Mouse (Mus musculus): ENCODE results near the gene Egfl7. TPM values are rescaled to one million over a fixed set of nuclear protein-coding genes. Genes with fewer than 3 reads are reported as not detected.

The Egfl7 gene
- polyA plus RNA-seq, 1 experiment from 2014 or later: 77.4 TPM

DNA sequence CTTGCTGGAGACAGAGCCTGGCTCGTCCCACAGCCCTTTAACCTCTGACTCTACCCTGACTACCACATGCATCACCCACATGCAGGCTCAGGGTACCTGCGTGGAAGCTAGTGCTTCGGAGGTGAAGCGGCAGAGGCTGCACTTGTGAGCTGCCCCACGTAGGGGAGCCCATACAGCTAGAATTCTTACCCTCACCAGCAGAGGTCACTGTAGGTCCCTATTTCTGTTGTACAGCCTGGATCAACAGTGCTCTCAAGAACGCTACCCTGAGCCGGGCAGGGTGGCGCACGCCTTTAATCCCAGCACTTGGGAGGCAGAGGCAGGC is 14.2 kb downstream of the Egfl7 start:
- no peak for ATAC-seq (ENCODE audit: insufficient number of reproducible peaks, insufficient read depth, low FRiP score, low TSS enrichment, low read depth)
- 63% methylated on average over 9 of the region's 9 CpGs for WGBS
- Histone ChIP-seq H3K4me3 (replicated peaks) (no peak overlapping the region), H3K4me1 (replicated peaks) (no peaks in the 10 kb centered on the region), H3K27me3 (no peaks in the 10 kb centered on the region), H3K36me3 (peaks cover 37% of the 10 kb centered on the region), H3K4me2 (no peak overlapping the region), H3K9ac (replicated peaks) (no peak overlapping the region), H3K9me3 (no peaks in the 10 kb centered on the region), H3K27ac (no peak overlapping the region)

DNA sequence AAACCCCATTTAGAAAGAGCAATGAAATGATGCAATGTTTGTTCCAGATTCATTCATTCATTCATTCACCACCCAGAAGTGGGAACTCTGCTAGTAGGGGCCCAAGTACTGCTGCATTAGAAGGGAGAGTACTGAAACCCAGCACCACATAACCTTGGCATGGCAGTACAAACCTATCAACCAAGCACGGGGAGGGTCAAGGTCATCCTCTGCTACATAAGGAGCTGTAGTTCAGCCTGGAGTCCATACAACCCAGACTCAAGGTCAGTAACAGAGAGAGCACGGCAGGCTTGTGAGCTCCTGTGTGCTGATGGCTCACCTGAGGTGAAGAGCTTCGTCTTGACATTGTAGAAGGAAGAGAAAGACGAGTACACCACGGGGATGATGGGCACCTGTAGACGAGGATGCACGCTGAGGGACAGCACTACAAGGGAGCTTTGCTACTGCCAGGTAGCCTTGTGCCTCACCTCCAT is 14.7 kb downstream of the Egfl7 start:
- Histone ChIP-seq H3K36me3 (peaks cover 37% of the 10 kb centered on the region), H3K27me3 (no peaks in the 10 kb centered on the region), H3K4me2 (no peak overlapping the region), H3K4me3 (replicated peaks) (no peak overlapping the region), H3K9ac (replicated peaks) (no peak overlapping the region), H3K27ac (no peak overlapping the region), H3K4me1 (replicated peaks) (no peaks in the 10 kb centered on the region), H3K9me3 (no peaks in the 10 kb centered on the region)
- WGBS: 91% methylated on average over 7 of the region's 7 CpGs
- no peak for ATAC-seq (ENCODE audit: insufficient number of reproducible peaks, insufficient read depth, low FRiP score, low TSS enrichment, low read depth)

- no peak overlapping the region for H3K27ac ChIP-seq
- no peak overlapping the region for H3K9ac ChIP-seq (replicated peaks)
- peaks cover 37% of the 10 kb centered on the region for H3K36me3 ChIP-seq
- no peaks in the 10 kb centered on the region for H3K27me3 ChIP-seq
- H3K4me1 ChIP-seq (replicated peaks): no peaks in the 10 kb centered on the region
- no peak overlapping the region for H3K4me3 ChIP-seq (replicated peaks)
- no peak overlapping the region for H3K4me2 ChIP-seq
- no peaks in the 10 kb centered on the region for H3K9me3 ChIP-seq
- WGBS: 82% methylated on average over 6 of the region's 6 CpGs
- ATAC-seq (ENCODE audit: insufficient number of reproducible peaks, insufficient read depth, low FRiP score, low TSS enrichment, low read depth): no peak
These were observed 15.3 kb downstream of the Egfl7 start for GRCm38 (mm10) chr2:26594934-26595724.

GRCm38 (mm10) chr2:26595725-26596435 is 16.1 kb downstream of the Egfl7 start:
- Histone ChIP-seq H3K27me3 (no peaks in the 10 kb centered on the region), H3K36me3 (peaks cover 37% of the 10 kb centered on the region), H3K9ac (replicated peaks) (no peak overlapping the region), H3K4me3 (replicated peaks) (no peak overlapping the region), H3K9me3 (no peaks in the 10 kb centered on the region), H3K4me2 (no peak overlapping the region), H3K4me1 (replicated peaks) (no peaks in the 10 kb centered on the region), H3K27ac (no peak overlapping the region)
- 86% methylated on average over 11 of the region's 11 CpGs for WGBS
- ATAC-seq (ENCODE audit: insufficient number of reproducible peaks, insufficient read depth, low FRiP score, low TSS enrichment, low read depth): no peak

GRCm38 (mm10) chr2:26596898-26597297 is 17.1 kb downstream of the Egfl7 start:
- Histone ChIP-seq H3K27ac (no peak overlapping the region), H3K36me3 (peaks cover 34% of the 10 kb centered on the region), H3K4me1 (replicated peaks) (no peaks in the 10 kb centered on the region), H3K27me3 (peaks cover 2% of the 10 kb centered on the region; the same call in 1 of the 2 replicates), H3K4me2 (no peak overlapping the region), H3K9ac (replicated peaks) (no peak overlapping the region), H3K9me3 (no peaks in the 10 kb centered on the region), H3K4me3 (replicated peaks) (no peak overlapping the region)
- WGBS: 91% methylated on average over 3 of the region's 3 CpGs
- ATAC-seq (ENCODE audit: insufficient number of reproducible peaks, insufficient read depth, low FRiP score, low TSS enrichment, low read depth): no peak

DNA sequence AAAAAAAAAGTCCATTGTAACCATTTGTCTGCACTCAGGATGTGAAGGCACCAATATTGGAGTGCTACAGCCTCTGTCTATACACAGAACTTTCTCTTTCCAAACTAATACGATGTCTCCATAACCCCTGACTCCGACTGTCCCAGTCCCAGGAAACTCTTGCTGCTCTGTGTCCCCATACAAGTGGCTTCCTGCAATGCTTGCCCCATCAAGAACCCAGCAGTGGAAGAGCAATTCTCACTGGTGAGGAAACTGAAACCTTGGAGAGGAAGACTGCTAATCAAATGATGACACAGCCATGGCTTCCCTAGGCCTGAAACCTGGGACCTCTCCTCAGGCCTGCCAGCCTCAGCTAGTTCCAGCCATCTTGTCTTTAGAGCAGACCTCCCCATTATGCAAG is 18.0 kb downstream of the Egfl7 start:
- Histone ChIP-seq H3K4me1 (replicated peaks) (no peaks in the 10 kb centered on the region), H3K4me2 (no peak overlapping the region), H3K27ac (no peak overlapping the region), H3K4me3 (replicated peaks) (no peak overlapping the region), H3K9ac (replicated peaks) (no peak overlapping the region), H3K9me3 (no peaks in the 10 kb centered on the region), H3K36me3 (peaks cover 29% of the 10 kb centered on the region), H3K27me3 (peaks cover 5% of the 10 kb centered on the region)
- ATAC-seq (ENCODE audit: insufficient number of reproducible peaks, insufficient read depth, low FRiP score, low TSS enrichment, low read depth): no peak
- WGBS: 84% methylated on average over 2 of the region's 2 CpGs

GRCm38 (mm10) chr2:26598462-26598861 is 18.6 kb downstream of the Egfl7 start:
- no peak for ATAC-seq (ENCODE audit: insufficient number of reproducible peaks, insufficient read depth, low FRiP score, low TSS enrichment, low read depth)
- Histone ChIP-seq H3K27ac (no peak overlapping the region), H3K9ac (replicated peaks) (no peak overlapping the region), H3K9me3 (no peaks in the 10 kb centered on the region), H3K27me3 (peaks cover 12% of the 10 kb centered on the region), H3K4me1 (replicated peaks) (peaks cover 2% of the 10 kb centered on the region), H3K4me2 (no peak overlapping the region), H3K36me3 (peaks cover 23% of the 10 kb centered on the region), H3K4me3 (replicated peaks) (no peak overlapping the region)
- 81% methylated on average over 3 of the region's 3 CpGs for WGBS

- ATAC-seq (ENCODE audit: insufficient number of reproducible peaks, insufficient read depth, low FRiP score, low TSS enrichment, low read depth): no peak
- Histone ChIP-seq H3K9me3 (no peaks in the 10 kb centered on the region), H3K4me3 (replicated peaks) (no peak overlapping the region), H3K36me3 (peaks cover 10% of the 10 kb centered on the region; the same call in 1 of the 2 replicates), H3K4me2 (no peak overlapping the region), H3K27ac (no peak overlapping the region), H3K27me3 (peaks cover 12% of the 10 kb centered on the region), H3K4me1 (replicated peaks) (peaks cover 10% of the 10 kb centered on the region), H3K9ac (replicated peaks) (no peak overlapping the region)
- 91% methylated on average over 4 of the region's 4 CpGs for WGBS
These were observed 20.2 kb downstream of the Egfl7 start for GRCm38 (mm10) chr2:26599965-26600364.

GRCm38 (mm10) chr2:26600664-26601063 is 20.9 kb downstream of the Egfl7 start:
- ATAC-seq (ENCODE audit: insufficient number of reproducible peaks, insufficient read depth, low FRiP score, low TSS enrichment, low read depth): no peak
- Histone ChIP-seq H3K4me2 (no peak overlapping the region), H3K4me1 (replicated peaks) (peaks cover 10% of the 10 kb centered on the region), H3K9ac (replicated peaks) (no peak overlapping the region), H3K4me3 (replicated peaks) (no peak overlapping the region), H3K9me3 (no peaks in the 10 kb centered on the region), H3K27me3 (peaks cover 16% of the 10 kb centered on the region), H3K36me3 (peaks cover 3% of the 10 kb centered on the region; the same call in 1 of the 2 replicates), H3K27ac (no peak overlapping the region)
- WGBS: 97% methylated on average over 2 of the region's 2 CpGs

- no peak overlapping the region for H3K9ac ChIP-seq (replicated peaks)
- no peaks in the 10 kb centered on the region for H3K9me3 ChIP-seq
- no peak overlapping the region for H3K4me2 ChIP-seq
- no peaks in the 10 kb centered on the region for H3K36me3 ChIP-seq
- no peak for ATAC-seq (ENCODE audit: insufficient number of reproducible peaks, insufficient read depth, low FRiP score, low TSS enrichment, low read depth)
- WGBS: 95% methylated on average over 1 of the region's 1 CpGs
- peaks cover 10% of the 10 kb centered on the region for H3K4me1 ChIP-seq (replicated peaks)
- no peak overlapping the region for H3K4me3 ChIP-seq (replicated peaks)
- peaks cover 23% of the 10 kb centered on the region for H3K27me3 ChIP-seq
- no peak overlapping the region for H3K27ac ChIP-seq
These were observed 21.8 kb downstream of the Egfl7 start for GRCm38 (mm10) chr2:26601595-26601994.

DNA sequence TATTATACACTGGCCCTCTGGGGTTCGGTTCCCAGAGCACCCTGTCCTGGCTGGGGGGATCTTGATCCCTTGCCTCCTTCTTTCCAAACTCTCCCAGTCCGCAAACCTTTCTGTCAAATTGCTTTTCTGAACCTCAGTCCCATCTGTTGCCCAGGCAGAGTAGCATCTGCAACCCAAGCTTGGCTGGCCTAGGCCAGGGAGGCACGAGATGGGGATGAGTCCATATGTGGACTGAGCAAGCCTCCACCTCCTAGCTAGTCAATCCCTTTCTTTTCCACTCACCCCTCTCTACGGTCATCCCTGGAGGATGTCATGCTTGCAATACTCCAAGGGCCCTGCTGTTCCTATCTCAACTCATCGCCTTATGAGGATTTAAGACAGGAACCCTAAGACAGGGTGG is 22.8 kb downstream of the Egfl7 start:
- Histone ChIP-seq H3K4me3 (replicated peaks) (peak overlapping the region; percentile 66; the same call in 1 of the 2 replicates), H3K4me2 (peak overlapping the region; percentile 82), H3K4me1 (replicated peaks) (peaks cover 14% of the 10 kb centered on the region), H3K27me3 (peaks cover 32% of the 10 kb centered on the region), H3K27ac (no peak overlapping the region), H3K36me3 (no peaks in the 10 kb centered on the region), H3K9me3 (no peaks in the 10 kb centered on the region), H3K9ac (replicated peaks) (peak overlapping the region; percentile 84; the same call in 1 of the 2 replicates)
- 88% methylated on average over 5 of the region's 5 CpGs for WGBS
- no peak for ATAC-seq (ENCODE audit: insufficient number of reproducible peaks, insufficient read depth, low FRiP score, low TSS enrichment, low read depth)
